13 mouse cellular contexts compared by ENCODE assay signal in the genomic region with DNA sequence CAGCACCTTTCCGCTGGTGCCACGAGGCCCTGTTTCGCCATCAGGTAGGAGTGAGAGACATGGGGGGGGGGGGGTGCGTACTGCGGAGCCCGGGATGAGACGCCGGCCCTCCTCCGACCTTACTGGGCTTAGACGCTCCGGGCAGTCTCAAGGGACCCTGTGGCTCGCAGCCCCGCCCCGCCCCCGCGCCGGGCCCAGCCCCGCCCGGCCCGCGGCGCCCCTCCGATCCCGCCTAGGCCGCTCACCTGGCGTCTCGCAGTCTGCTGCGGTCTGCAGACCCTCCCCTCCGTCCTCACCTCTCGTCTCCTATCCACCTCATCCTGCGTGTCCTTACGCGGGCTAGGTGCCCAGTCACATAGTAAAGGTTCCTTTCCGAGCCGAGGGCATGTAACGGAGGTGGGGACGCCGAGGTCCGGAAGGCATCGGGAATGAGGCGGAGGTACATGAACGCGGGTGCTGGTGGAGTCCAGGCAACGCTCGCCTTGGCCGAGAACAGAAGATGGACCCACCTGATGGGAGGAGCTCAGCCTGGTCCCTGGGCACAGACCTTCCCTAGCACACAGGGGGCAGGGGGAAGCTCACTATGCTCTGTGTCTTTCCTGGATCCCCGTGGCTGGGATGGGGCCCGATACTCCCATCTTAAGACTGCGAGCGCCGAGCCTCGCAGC. TPM values are rescaled to one million over a fixed set of nuclear protein-coding genes. Genes with fewer than 3 reads are reported as not detected.
DNase-seq lines count a peak whose midpoint lies in the region; ATAC-seq and TF ChIP-seq lines count a peak whose summit lies in the region.
"Had no signal": no experiment of that assay in that cellular context is flagged by ENCODE, and none has a peak within 500 bp of the region (broad histone marks: within the 10 kb centered on the region; RNA-seq: fewer than 3 reads in every experiment).

No protein-coding gene starts in this region.

- H3K4me2 ChIP-seq in heart, embryonic 15.5 days = peak overlapping the region; percentile 23; the same call in 1 of the 2 replicates
- H3K4me2 ChIP-seq in midbrain, embryonic 12.5 days (replicated peaks) = peak overlapping the region; percentile 17; the same call in 1 of the 2 replicates
- H3K4me2 ChIP-seq in midbrain, postnatal 0 days (ENCODE audit: low read depth, low read length, poor library complexity, severe bottlenecking) = no peak overlapping the region
- peak overlapping the region; percentile 49 for H3K4me2 ChIP-seq in limb, embryonic 12.5 days

- peak overlapping the region; percentile 21 for H3K4me3 ChIP-seq in heart, embryonic 15.5 days
- peak overlapping the region; percentile 18 for H3K4me3 ChIP-seq in midbrain, embryonic 12.5 days
- no peak overlapping the region for H3K4me3 ChIP-seq in midbrain, postnatal 0 days (ENCODE audit: low read depth, low read length)
- H3K4me3 ChIP-seq in limb, embryonic 12.5 days (replicated peaks) = peak overlapping the region; percentile 26
- H3K4me3 ChIP-seq: left cerebral cortex, adult 2 months had no signal

- no peak for ATAC-seq in heart, embryonic 15.5 days (replicated peaks; ENCODE audit: insufficient number of reproducible peaks, insufficient read depth, low FRiP score, low read depth)
- ATAC-seq in midbrain, embryonic 12.5 days (ENCODE audit: low FRiP score, low read depth) = no peak
- no peak for ATAC-seq in midbrain, postnatal 0 days (ENCODE audit: low FRiP score)
- ATAC-seq in limb, embryonic 12.5 days (ENCODE audit: insufficient number of reproducible peaks, insufficient read depth, low FRiP score, low TSS enrichment, low read depth) = no peak
- no peak for ATAC-seq in megakaryocyte, adult 5-6 weeks (ENCODE audit: poor library complexity, severe bottlenecking)

- no peak overlapping the region for H3K27ac ChIP-seq in heart, embryonic 15.5 days
- H3K27ac ChIP-seq in midbrain, embryonic 12.5 days (replicated peaks) = no peak overlapping the region
- H3K27ac ChIP-seq in midbrain, postnatal 0 days (ENCODE audit: low read depth, low read length) = no peak overlapping the region
- no peak overlapping the region for H3K27ac ChIP-seq in limb, embryonic 12.5 days
- H3K27ac ChIP-seq: left cerebral cortex, adult 2 months; macrophage had no signal

- WGBS in heart, embryonic 15.5 days = 1% methylated on average over 51 of the region's 52 CpGs
- under 1% methylated on average over 34 of the region's 52 CpGs for WGBS in midbrain, embryonic 12.5 days
- WGBS in midbrain, postnatal 0 days = 1% methylated on average over 28 of the region's 52 CpGs
- under 1% methylated on average over 50 of the region's 52 CpGs for whole genome bisulfite sequencing in limb, embryonic 12.5 days

- no peak for TF ChIP-seq CTCF in midbrain, postnatal 0 days (IDR thresholded peaks at IDR 0.05)

- H3K9ac ChIP-seq in heart, embryonic 15.5 days = no peak overlapping the region
- no peak overlapping the region for H3K9ac ChIP-seq in midbrain, embryonic 12.5 days (replicated peaks)
- H3K9ac ChIP-seq in midbrain, postnatal 0 days (replicated peaks; ENCODE audit: low read length, poor library complexity, severe bottlenecking) = no peak overlapping the region
- H3K9ac ChIP-seq in limb, embryonic 12.5 days (replicated peaks) = no peak overlapping the region

- H3K4me1 ChIP-seq in heart, embryonic 15.5 days (replicated peaks) = peaks cover 14% of the 10 kb centered on the region
- peaks cover 13% of the 10 kb centered on the region; the same call in 1 of the 2 replicates for H3K4me1 ChIP-seq in midbrain, embryonic 12.5 days
- no peaks in the 10 kb centered on the region for H3K4me1 ChIP-seq in midbrain, postnatal 0 days (ENCODE audit: insufficient read depth, low read length)
- H3K4me1 ChIP-seq in limb, embryonic 12.5 days (replicated peaks) = peaks cover 21% of the 10 kb centered on the region

- H3K36me3 ChIP-seq in heart, embryonic 15.5 days = no peaks in the 10 kb centered on the region
- H3K36me3 ChIP-seq in midbrain, embryonic 12.5 days = no peaks in the 10 kb centered on the region
- H3K36me3 ChIP-seq in midbrain, postnatal 0 days (ENCODE audit: insufficient read depth, low read length) = no peaks in the 10 kb centered on the region
- H3K36me3 ChIP-seq in limb, embryonic 12.5 days = no peaks in the 10 kb centered on the region

- peaks cover 96% of the 10 kb centered on the region for H3K27me3 ChIP-seq in heart, embryonic 15.5 days
- H3K27me3 ChIP-seq in midbrain, embryonic 12.5 days = peaks cover 98% of the 10 kb centered on the region
- H3K27me3 ChIP-seq in midbrain, postnatal 0 days (ENCODE audit: insufficient read depth, low read length) = peaks cover 72% of the 10 kb centered on the region
- peaks cover 98% of the 10 kb centered on the region for H3K27me3 ChIP-seq in limb, embryonic 12.5 days

- no peak for DNase-seq in heart, adult 11 months
- no peak for DNase-seq in midbrain, postnatal 0 days (ENCODE audit: low spot score)
- no peak for DNase-seq in left cerebral cortex, adult 18-20 months (ENCODE audit: low spot score in 2 of 2)
- no peak for DNase-seq in spleen, adult 12 weeks (ENCODE audit: low spot score)
- DNase-seq: adrenal gland, adult 2 months; cerebellum, adult 11 months had no signal

- H3K9me3 ChIP-seq in heart, embryonic 15.5 days (replicated peaks) = no peaks in the 10 kb centered on the region
- H3K9me3 ChIP-seq in midbrain, embryonic 12.5 days = no peaks in the 10 kb centered on the region
- no peaks in the 10 kb centered on the region for H3K9me3 ChIP-seq in midbrain, postnatal 0 days (ENCODE audit: low read length)
- H3K9me3 ChIP-seq in limb, embryonic 12.5 days = no peaks in the 10 kb centered on the region

RNA-seq across cellular contexts. Expression of a gene that starts 8.9 kb away (rescaled TPM):
- 0.90 TPM in 1 of 2 replicates, not detected in the other for polyA plus RNA-seq in heart, embryonic 15.5 days (2015; fragmentation: Nextera tagmentation; extraction: Ambion mirVana)
- polyA plus RNA-seq in midbrain, embryonic 12.5 days (2016; fragmentation: Nextera tagmentation; extraction: Ambion mirVana) = 0.73 and 1.2 TPM in 2 replicates
- total RNA-seq in midbrain, postnatal 0 days (2014; rRNA removed) = not detected in 2 replicates
- polyA plus RNA-seq in midbrain, postnatal 0 days (2015; fragmentation: Nextera tagmentation; extraction: Ambion mirVana) = not detected in 2 replicates
- 0.60 and 0.75 TPM in 2 replicates for polyA plus RNA-seq in limb, embryonic 12.5 days (2016; fragmentation: Nextera tagmentation; extraction: Ambion mirVana)
- total RNA-seq in megakaryocyte, adult 5-6 weeks (2015) = not detected in 2 replicates
- total RNA-seq in megakaryocyte, adult 5-6 weeks (2017) = not detected in 2 replicates
- total RNA-seq in left cerebral cortex, adult 18-20 months (2021) = not detected
- total RNA-seq: adrenal gland, adult 2 months; CH12.LX; left cerebral cortex, adult 2 months had no signal
- polyA plus RNA-seq: adrenal gland, adult 2 months; macrophage had no signal
